Mouse (Mus musculus) megakaryocyte, embryonic 14.5 days (primary cell): ENCODE measurements around the gene Rasal1.

Experiments used
- FLI1 ChIP-seq: IDR thresholded peaks from 2 replicates; pipeline ENCODE4 v1.6.1; 2012; ENCODE audit warnings: low read length, inconsistent platforms, mixed read lengths
- GATA1 ChIP-seq: IDR thresholded peaks from 3 replicates; pipeline ENCODE4 v1.6.1; 2012; ENCODE audit warnings: mixed read lengths, low read length, inconsistent platforms, borderline replicate concordance

GRCm38 (mm10) chr5:120644227-120644626, 4.4 kb upstream of the Rasal1 start:
- TF ChIP-seq GATA1 (no peak; the same call in 2 of the 3 replicates), FLI1 (no peak)
